ENCODE assay signal across 1 mouse cellular context in the genomic region with DNA sequence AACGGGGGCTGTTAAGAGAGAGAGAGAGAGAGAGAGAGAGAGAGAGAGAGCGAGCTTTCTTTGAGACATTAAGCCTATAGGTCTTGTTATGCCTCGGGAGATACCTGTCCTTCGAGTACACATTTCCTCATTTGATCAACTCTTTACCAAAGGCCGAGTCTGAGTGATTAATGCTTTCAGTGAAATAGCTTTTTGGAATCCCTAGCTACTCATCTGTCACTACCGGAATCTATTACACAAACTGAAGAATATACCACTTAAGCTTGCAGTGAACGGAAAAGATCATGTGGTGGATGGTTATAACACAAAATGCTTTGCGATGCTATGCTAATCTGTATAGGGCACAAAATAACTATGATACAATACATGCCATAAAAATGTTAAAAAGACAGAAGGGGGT.
TF ChIP-seq lines count a peak whose summit lies in the region.

No protein-coding gene starts in this region.

TF ChIP-seq in MEL, 35 proteins besides CTCF, POLR2A, EP300 and RAD21:
- TF ChIP-seq JUND (IDR thresholded peaks at IDR 0.05; ENCODE audit: low read depth, low read length) (peak; percentile 59; the same call in 1 of the 2 replicates), MAX (IDR thresholded peaks at IDR 0.05; ENCODE audit: low read length) (peak; percentile 36; the same call in 1 of the 2 replicates), MYC (IDR thresholded peaks at IDR 0.05; ENCODE audit: low read depth, low read length) (peak; percentile 52; the same call in 1 of the 2 replicates), POLR2AphosphoS5 (IDR thresholded peaks at IDR 0.05; ENCODE audit: borderline replicate concordance, low read depth, low read length) (no peak), MXI1 (IDR thresholded peaks at IDR 0.05; ENCODE audit: low read depth, low read length) (peak; percentile 15; the same call in 1 of the 2 replicates), MYB (IDR thresholded peaks at IDR 0.05; ENCODE audit: low read depth, low read length) (no peak)
